Mouse (Mus musculus): Measurements from ENCODE around the gene Dgkz. TPM values are rescaled to one million over a fixed set of nuclear protein-coding genes. Genes with fewer than 3 reads are reported as not detected.

The Dgkz gene
- total RNA-seq (2021) = 10 to 100 TPM; 32.3 to 34.8 TPM
- long read RNA-seq, experiment 1, full-length matches to known transcripts = 2 of 10 reads
- long read RNA-seq, experiment 1, partial matches to known transcripts = 3 of 10 reads
- long read RNA-seq, experiment 1, other reads (novel, unspliced or antisense) = 5 of 10 reads
- long read RNA-seq, experiment 2, full-length matches to known transcripts = 5 of 22 reads
- long read RNA-seq, experiment 2, partial matches to known transcripts = 5 of 22 reads
- long read RNA-seq, experiment 2, other reads (novel, unspliced or antisense) = 12 of 22 reads

GRCm38 (mm10) chr2:91975581-91976541 lies at the start of gene Dgkz:
Gene Dgkz (minus strand): TSS chr2:91975864.
- DNase-seq = no peak

GRCm38 (mm10) chr2:92025202-92025601 lies 49.5 kb upstream of the Dgkz start:
- DNase-seq = no peak

- peak; percentile 71 for DNase-seq
Measured at GRCm38 (mm10) chr2:92024274-92024672, 48.6 kb upstream of the Dgkz start, which contains the start of gene Creb3l1. Gene Creb3l1 (minus strand): TSS chr2:92024502.

- DNase-seq = peak; percentile 40
Measured at GRCm38 (mm10) chr2:92023362-92024273, 48.0 kb upstream of the Dgkz start.

- no peak for DNase-seq
Measured at GRCm38 (mm10) chr2:92020676-92021265, 45.1 kb upstream of the Dgkz start.

GRCm38 (mm10) chr2:92017440-92017839 lies 41.8 kb upstream of the Dgkz start:
- DNase-seq = no peak

GRCm38 (mm10) chr2:92016981-92017380 lies 41.3 kb upstream of the Dgkz start:
- DNase-seq = peak; percentile 79

- no peak for DNase-seq
Measured at GRCm38 (mm10) chr2:92014891-92015290, 39.2 kb upstream of the Dgkz start.

GRCm38 (mm10) chr2:92014248-92014647 lies 38.6 kb upstream of the Dgkz start:
- DNase-seq = no peak

- peak; percentile 88 for DNase-seq
Measured at GRCm38 (mm10) chr2:92012768-92013445, 37.2 kb upstream of the Dgkz start.

- peak; percentile 73 for DNase-seq
Measured at GRCm38 (mm10) chr2:92011424-92012353, 36.0 kb upstream of the Dgkz start.

- DNase-seq = no peak
Measured at GRCm38 (mm10) chr2:92008623-92009404, 33.1 kb upstream of the Dgkz start.

- DNase-seq = peak; percentile 97
Measured at GRCm38 (mm10) chr2:92007933-92008622, 32.4 kb upstream of the Dgkz start.

- DNase-seq = peak; percentile 34
Measured at GRCm38 (mm10) chr2:92006983-92007921, 31.6 kb upstream of the Dgkz start.

GRCm38 (mm10) chr2:92006491-92006890 lies 30.8 kb upstream of the Dgkz start:
- DNase-seq = no peak

- DNase-seq = no peak
Measured at GRCm38 (mm10) chr2:92004617-92005016, 29.0 kb upstream of the Dgkz start.

Data from gastrocnemius, postnatal 25 days (tissue).